In genomic region chr5:77427986-77428385, GRCm38 (mm10) we compare ENCODE assay signal across 14 mouse cellular contexts.
"Had no signal": no experiment of that assay in that cellular context is flagged by ENCODE, and none has a peak within 500 bp of the region (broad histone marks: within the 10 kb centered on the region; RNA-seq: fewer than 3 reads in every experiment).

No protein-coding gene starts in this region.

- DNase-seq: layer of hippocampus, adult 9-11 months; layer of hippocampus, postnatal 36 days; midbrain, embryonic 14.5 days; right cerebral cortex, adult 18-20 months; right cerebral cortex, postnatal 25 days; thymus, adult 18-20 months; thymus, postnatal 14 days had no signal

- H3K4me1 ChIP-seq: limb, embryonic 12.5 days; midbrain, embryonic 10.5 days had no signal

- H3K4me2 ChIP-seq: limb, embryonic 12.5 days; neural tube, embryonic 15.5 days had no signal

- H3K27me3 ChIP-seq: limb, embryonic 12.5 days; neural tube, embryonic 15.5 days had no signal

- H3K27ac ChIP-seq: kidney, postnatal 0 days; limb, embryonic 12.5 days; liver, embryonic 14.5 days; midbrain, embryonic 10.5 days; neural tube, embryonic 15.5 days had no signal

- H3K36me3 ChIP-seq: limb, embryonic 12.5 days; midbrain, embryonic 10.5 days; neural tube, embryonic 15.5 days had no signal

- ATAC-seq: intestine, postnatal 0 days had no signal

- H3K9me3 ChIP-seq: limb, embryonic 12.5 days; neural tube, embryonic 15.5 days had no signal

- H3K4me3 ChIP-seq: limb, embryonic 12.5 days; midbrain, embryonic 10.5 days; myocyte; neural tube, embryonic 15.5 days had no signal

- H3K9ac ChIP-seq: limb, embryonic 12.5 days; liver, embryonic 14.5 days; neural tube, embryonic 15.5 days had no signal
